Mouse (Mus musculus) neural tube, embryonic 15.5 days (tissue): ENCODE measurements at regions not wholly inside any gene's neighbourhood (a gene's known extent, or its start where the extent isn't known, plus 50 kb on each side); places are given as distances from the start of the nearest gene placed in this dataset.

Experiments used
- ATAC-seq: fragments of 200-750 bp; cut with Nextera tagmentation; 2 replicates; pipeline ENCODE4 v1.8.0; 2017; ENCODE audit warnings: mild to moderate bottlenecking, moderate TSS enrichment, moderate library complexity; ENCODE audit not compliant: low FRiP score
- H3K27ac ChIP-seq: fragments of 300-500 bp; sonication (generic); replicated peaks from 2 replicates; pipeline ENCODE4 v1.5.1; 2015; ENCODE audit warnings: mild to moderate bottlenecking, inconsistent platforms
- H3K27me3 ChIP-seq: fragments of 300-500 bp; sonication (generic); replicated peaks from 2 replicates; pipeline ENCODE4 v1.6.1; 2015; ENCODE audit warnings: inconsistent platforms
- H3K36me3 ChIP-seq: fragments of 300-500 bp; sonication (generic); 2 replicates; pipeline ENCODE4 v1.6.1; 2015; ENCODE audit warnings: inconsistent platforms
- H3K4me1 ChIP-seq: fragments of 300-500 bp; sonication (generic); 2 replicates; pipeline ENCODE4 v1.6.1; 2015; ENCODE audit warnings: inconsistent platforms
- H3K4me2 ChIP-seq: fragments of 300-500 bp; sonication (generic); 2 replicates; pipeline ENCODE4 v1.6.1; 2015; ENCODE audit warnings: inconsistent platforms, mild to moderate bottlenecking, moderate library complexity
- H3K4me3 ChIP-seq: fragments of 300-500 bp; sonication (generic); replicated peaks from 2 replicates; pipeline ENCODE4 v1.5.1; 2015; ENCODE audit warnings: mild to moderate bottlenecking, inconsistent platforms
- H3K9ac ChIP-seq: fragments of 300-500 bp; sonication (generic); replicated peaks from 2 replicates; pipeline ENCODE4 v1.6.1; 2015; ENCODE audit warnings: mild to moderate bottlenecking, inconsistent platforms
- H3K9me3 ChIP-seq: fragments of 300-500 bp; sonication (generic); replicated peaks from 2 replicates; pipeline ENCODE4 v1.6.1; 2016; ENCODE audit warnings: inconsistent platforms
- WGBS: fragments of 180-500 bp; shearing (Covaris S2); methylation state at CpG from one replicate; pipeline ENCODE4 v1.1.7; 2015; ENCODE audit warnings: mixed read lengths; 5-methylcytosine and 5-hydroxymethylcytosine counted together

GRCm38 (mm10) chr11:17417656-17418289 lies 160.4 kb downstream of the C1d start:
- H3K4me2 ChIP-seq: no peak overlapping the region
- H3K9ac ChIP-seq: no peak overlapping the region
- H3K36me3 ChIP-seq: no peaks in the 10 kb centered on the region
- no peaks in the 10 kb centered on the region for H3K27me3 ChIP-seq
- H3K4me3 ChIP-seq: no peak overlapping the region
- WGBS: 49% methylated on average over 4 of the region's 4 CpGs
- H3K9me3 ChIP-seq: 0 out of 2 replicates have a peak, but pooled peaks cover 6% of the 10 kb centered on the region
- ATAC-seq: 0 out of 2 replicates have a peak, but pooled peaks have one; percentile 28
- no peaks in the 10 kb centered on the region for H3K4me1 ChIP-seq
- no peak overlapping the region for H3K27ac ChIP-seq

- WGBS: 33% methylated on average over 4 of the region's 4 CpGs
Observed at GRCm38 (mm10) chr11:17442133-17442532, 184.8 kb downstream of the C1d start.

GRCm38 (mm10) chr11:17449289-17449688 lies 191.9 kb downstream of the C1d start:
- Histone ChIP-seq H3K27me3 (no peaks in the 10 kb centered on the region), H3K27ac (no peak overlapping the region), H3K4me2 (no peak overlapping the region), H3K9me3 (no peaks in the 10 kb centered on the region), H3K36me3 (no peaks in the 10 kb centered on the region), H3K4me1 (peaks cover 15% of the 10 kb centered on the region), H3K9ac (no peak overlapping the region), H3K4me3 (no peak overlapping the region)
- 51% methylated on average over 7 of the region's 7 CpGs for WGBS
- peak; percentile 47; the same call in 1 of the 2 replicates for ATAC-seq

More at GRCm38 (mm10) chr11:17442133-17442532, 184.8 kb downstream of the C1d start:
- H3K36me3 ChIP-seq: no peaks in the 10 kb centered on the region
- H3K27ac ChIP-seq: no peak overlapping the region
- H3K9ac ChIP-seq: no peak overlapping the region
- no peak for ATAC-seq
- H3K27me3 ChIP-seq: no peaks in the 10 kb centered on the region
- H3K4me2 ChIP-seq: no peak overlapping the region
- H3K4me3 ChIP-seq: no peak overlapping the region
- no peaks in the 10 kb centered on the region for H3K4me1 ChIP-seq
- no peaks in the 10 kb centered on the region for H3K9me3 ChIP-seq

DNA sequence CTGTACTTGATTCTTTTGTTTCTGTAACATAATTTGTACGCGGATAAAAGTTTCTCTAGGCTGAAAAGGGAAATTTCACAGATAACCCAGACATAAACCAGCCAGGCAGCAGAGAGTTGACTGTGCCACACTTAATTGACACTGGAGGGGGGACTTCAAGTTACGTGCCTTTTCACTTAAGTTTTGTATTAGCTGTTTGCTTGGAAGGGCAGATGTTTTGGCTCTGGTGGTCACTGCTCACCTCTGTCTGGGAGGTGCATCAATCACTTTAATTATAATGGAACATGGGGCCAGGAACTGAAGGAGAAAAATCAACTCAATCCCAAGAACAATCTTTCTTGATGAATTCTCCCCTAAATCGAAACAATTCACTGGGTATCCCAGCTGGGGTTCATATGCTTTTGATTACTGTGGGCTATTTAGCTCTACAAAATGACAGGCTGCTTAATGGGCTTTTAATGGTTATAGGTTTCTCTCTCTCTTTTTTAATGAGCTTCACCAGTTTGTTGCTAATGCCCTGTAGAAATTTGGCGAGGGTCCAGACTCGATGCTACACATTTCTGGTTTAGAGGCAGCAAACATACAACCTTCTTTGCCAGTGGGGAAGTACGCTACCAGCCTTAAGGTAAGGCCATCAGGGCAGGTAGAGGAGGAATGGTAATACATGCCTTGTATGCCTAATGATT lies 193.1 kb downstream of the C1d start:
- H3K4me2 ChIP-seq: no peak overlapping the region
- no peak overlapping the region for H3K4me3 ChIP-seq
- no peaks in the 10 kb centered on the region for H3K36me3 ChIP-seq
- H3K27me3 ChIP-seq: no peaks in the 10 kb centered on the region
- ATAC-seq: peak; percentile 57; the same call in 1 of the 2 replicates
- 36% methylated on average over 7 of the region's 7 CpGs for WGBS
- H3K27ac ChIP-seq: peak overlapping the region; percentile 38; the same call in 1 of the 2 replicates
- H3K4me1 ChIP-seq: peaks cover 15% of the 10 kb centered on the region
- H3K9ac ChIP-seq: no peak overlapping the region
- no peaks in the 10 kb centered on the region for H3K9me3 ChIP-seq

DNA sequence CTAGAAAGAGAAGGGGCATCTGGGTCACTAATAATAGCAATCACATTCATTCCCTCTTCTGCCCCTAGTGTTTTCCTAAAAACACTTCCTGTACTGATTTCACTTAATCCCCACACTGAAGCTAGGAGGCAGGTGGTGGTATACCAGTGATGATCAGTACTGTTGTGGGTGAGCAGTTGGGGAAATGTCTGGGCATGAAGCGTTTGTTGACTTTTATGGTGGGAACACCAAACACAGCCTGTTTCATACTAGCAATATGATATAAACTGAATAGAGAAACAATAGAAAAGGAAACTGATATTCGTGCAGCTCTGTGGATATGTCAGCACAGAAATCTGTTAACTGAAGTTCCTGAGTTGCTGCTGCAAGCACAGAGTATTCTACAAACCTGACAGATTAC lies 194.1 kb downstream of the C1d start:
- Histone ChIP-seq H3K4me3 (no peak overlapping the region), H3K27ac (no peak overlapping the region), H3K4me2 (no peak overlapping the region), H3K9me3 (no peaks in the 10 kb centered on the region), H3K4me1 (peaks cover 15% of the 10 kb centered on the region), H3K27me3 (peaks cover under 1% of the 10 kb centered on the region; the same call in 1 of the 2 replicates), H3K36me3 (no peaks in the 10 kb centered on the region), H3K9ac (no peak overlapping the region)
- no peak for ATAC-seq
- 92% methylated on average over 2 of the region's 2 CpGs for WGBS

DNA sequence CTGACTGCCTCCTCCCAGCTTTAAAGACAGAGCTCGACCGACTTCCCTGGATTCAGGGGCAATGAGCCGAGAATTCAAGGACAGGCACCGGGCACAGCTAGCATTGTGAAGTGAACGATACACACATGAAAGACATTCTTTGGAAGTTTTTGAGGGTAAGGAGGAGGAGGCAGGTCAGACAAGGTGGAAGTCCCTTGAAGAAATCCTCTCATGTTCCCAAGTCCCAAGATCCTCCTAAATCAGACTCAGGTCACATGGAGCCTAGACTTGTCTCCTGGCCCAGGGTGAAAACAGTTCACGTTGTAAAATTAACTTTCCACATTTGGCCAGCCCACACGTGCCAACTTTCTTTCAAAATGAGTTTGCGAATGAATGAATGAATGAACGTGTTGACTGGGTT lies 196.2 kb downstream of the C1d start:
- H3K4me2 ChIP-seq: no peak overlapping the region
- no peak for ATAC-seq
- no peak overlapping the region for H3K4me3 ChIP-seq
- no peaks in the 10 kb centered on the region for H3K36me3 ChIP-seq
- peaks cover 15% of the 10 kb centered on the region for H3K4me1 ChIP-seq
- 64% methylated on average over 9 of the region's 9 CpGs for WGBS
- no peak overlapping the region for H3K9ac ChIP-seq
- peaks cover 5% of the 10 kb centered on the region; the same call in 1 of the 2 replicates for H3K27me3 ChIP-seq
- H3K27ac ChIP-seq: no peak overlapping the region
- H3K9me3 ChIP-seq: no peaks in the 10 kb centered on the region

DNA sequence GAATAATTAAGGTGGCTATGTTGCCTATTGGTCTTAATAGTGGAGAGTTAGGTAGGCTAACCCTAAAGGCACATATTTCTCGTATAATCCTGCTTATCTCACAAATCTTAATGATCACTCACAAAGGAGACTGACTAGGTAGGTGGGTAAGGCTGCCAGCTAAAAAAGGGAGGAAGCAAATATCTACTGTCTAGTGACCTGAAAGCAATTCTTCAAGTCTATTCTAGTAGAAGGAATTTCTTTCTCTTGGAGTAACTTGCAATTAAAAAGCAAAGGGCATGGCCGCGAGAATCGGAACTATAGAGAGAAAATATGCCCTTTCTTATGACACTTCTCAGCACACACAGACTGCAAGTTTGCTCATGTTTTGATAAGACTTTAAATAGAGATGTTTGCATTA lies 201.6 kb downstream of the C1d start:
- peaks cover 5% of the 10 kb centered on the region; the same call in 1 of the 2 replicates for H3K27me3 ChIP-seq
- ATAC-seq: no peak
- H3K36me3 ChIP-seq: no peaks in the 10 kb centered on the region
- no peak overlapping the region for H3K4me2 ChIP-seq
- 56% methylated on average over 4 of the region's 4 CpGs for WGBS
- H3K4me3 ChIP-seq: no peak overlapping the region
- peaks cover 13% of the 10 kb centered on the region for H3K4me1 ChIP-seq
- no peaks in the 10 kb centered on the region for H3K9me3 ChIP-seq
- H3K9ac ChIP-seq: no peak overlapping the region
- H3K27ac ChIP-seq: no peak overlapping the region

DNA sequence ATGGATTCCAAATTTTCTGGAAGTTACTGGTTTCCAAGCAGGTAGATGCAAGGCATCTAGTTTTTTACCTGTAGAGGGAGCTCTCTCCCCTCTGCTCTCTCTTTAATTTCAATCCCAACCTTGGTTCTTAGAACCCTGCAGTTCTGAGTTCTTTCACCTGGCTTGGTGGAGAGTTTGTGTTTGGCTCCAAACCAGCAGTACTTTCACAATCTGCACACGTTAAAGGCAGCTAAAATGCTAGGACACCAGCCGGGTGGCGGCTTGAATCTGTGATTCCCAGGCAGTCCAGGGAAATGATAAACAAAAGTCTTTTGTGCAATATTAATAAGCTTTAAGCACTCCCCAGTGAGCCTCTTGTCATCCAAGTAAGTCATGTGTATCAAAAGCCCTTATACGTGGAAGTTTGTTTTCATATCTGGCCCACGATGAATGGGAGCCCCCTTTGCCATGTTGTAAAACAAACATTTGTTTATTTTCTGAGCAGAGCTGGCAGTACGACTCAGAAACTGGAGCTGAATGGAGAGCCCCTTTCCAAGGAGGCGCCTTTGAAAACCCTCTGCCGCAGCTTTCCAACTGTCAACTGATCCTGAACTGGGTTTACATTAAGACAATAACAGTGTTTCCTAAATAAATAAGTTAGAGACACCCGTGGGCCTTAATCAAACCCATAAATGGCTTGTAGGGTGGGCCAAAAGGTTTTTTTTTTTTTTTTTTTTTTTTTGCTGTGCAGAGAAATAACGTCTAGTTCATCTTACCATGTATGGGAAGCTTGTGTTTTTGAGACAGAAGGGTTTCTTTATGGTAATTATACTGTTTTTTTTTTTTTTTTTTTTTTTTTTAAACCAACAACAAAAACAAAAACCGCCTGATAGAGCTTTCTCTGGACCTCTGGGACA lies 202.9 kb downstream of the C1d start:
- ATAC-seq: peak; percentile 46; the same call in 1 of the 2 replicates
- no peak overlapping the region for H3K9ac ChIP-seq

DNA sequence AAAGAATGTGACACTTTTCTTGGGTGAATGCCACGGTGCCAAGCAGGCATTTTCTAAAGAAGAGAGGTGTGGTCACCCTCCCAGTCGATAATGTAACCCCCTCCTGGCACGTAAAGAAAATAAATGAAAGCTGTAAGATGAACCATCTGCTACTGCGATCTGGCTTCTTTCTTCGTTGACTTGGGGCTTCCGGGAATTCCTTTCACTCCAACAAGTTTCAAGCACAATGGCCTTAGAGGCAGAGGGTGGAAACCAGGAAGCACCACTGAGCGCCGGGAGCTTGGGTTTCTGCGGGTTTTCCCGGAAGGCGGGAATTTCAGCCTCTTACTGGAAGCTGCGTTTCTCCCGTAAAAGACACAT lies 203.5 kb downstream of the C1d start:
- H3K4me1 ChIP-seq: peaks cover 13% of the 10 kb centered on the region
- 7% methylated on average over 13 of the region's 13 CpGs for WGBS
- ATAC-seq: no peak
- peak overlapping the region; percentile 17 for H3K4me3 ChIP-seq
- H3K9me3 ChIP-seq: no peaks in the 10 kb centered on the region
- no peak overlapping the region for H3K9ac ChIP-seq
- H3K36me3 ChIP-seq: no peaks in the 10 kb centered on the region
- peak overlapping the region; percentile 51 for H3K4me2 ChIP-seq
- peaks cover 5% of the 10 kb centered on the region; the same call in 1 of the 2 replicates for H3K27me3 ChIP-seq
- no peak overlapping the region for H3K27ac ChIP-seq

More for the DNA sequence above, 202.9 kb downstream of the C1d start:
- Histone ChIP-seq H3K4me1 (peaks cover 13% of the 10 kb centered on the region), H3K4me3 (peak overlapping the region; percentile 17; the same call in 1 of the 2 replicates), H3K9me3 (no peaks in the 10 kb centered on the region), H3K36me3 (no peaks in the 10 kb centered on the region), H3K4me2 (peak overlapping the region; percentile 51), H3K27ac (peak overlapping the region; percentile 56), H3K27me3 (peaks cover 5% of the 10 kb centered on the region; the same call in 1 of the 2 replicates)
- 15% methylated on average over 11 of the region's 11 CpGs for WGBS

- 82% methylated on average over 1 of the region's 1 CpGs for WGBS
Observed at GRCm38 (mm10) chr11:17461701-17462100, 204.3 kb downstream of the C1d start.

DNA sequence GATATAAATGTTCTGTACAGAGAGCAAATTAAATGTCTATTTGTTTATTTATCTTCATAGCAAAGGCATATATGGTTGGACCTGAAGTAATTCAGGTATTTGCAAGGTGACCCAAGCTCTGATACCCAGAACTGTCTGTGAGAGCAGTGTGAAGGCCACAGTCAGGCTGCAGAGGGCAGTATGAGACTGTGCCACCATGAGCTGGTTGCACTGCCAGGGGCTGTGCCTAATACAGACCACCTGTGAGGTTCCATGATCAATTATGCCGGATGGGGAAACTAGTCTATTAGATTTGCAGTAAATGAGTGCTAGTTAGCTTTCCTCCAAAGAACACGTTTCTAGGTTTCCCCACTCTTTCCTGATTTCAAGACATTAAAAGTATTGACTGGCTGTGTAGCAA lies 207.5 kb downstream of the C1d start:
- no peaks in the 10 kb centered on the region for H3K9me3 ChIP-seq
- H3K36me3 ChIP-seq: no peaks in the 10 kb centered on the region
- no peak overlapping the region for H3K9ac ChIP-seq
- peaks cover 12% of the 10 kb centered on the region for H3K4me1 ChIP-seq
- WGBS: 29% methylated on average over 2 of the region's 2 CpGs
- H3K4me2 ChIP-seq: no peak overlapping the region
- no peaks in the 10 kb centered on the region for H3K27me3 ChIP-seq
- peak; percentile 92 for ATAC-seq
- no peak overlapping the region for H3K4me3 ChIP-seq
- no peak overlapping the region for H3K27ac ChIP-seq

More at GRCm38 (mm10) chr11:17461701-17462100, 204.3 kb downstream of the C1d start:
- no peak overlapping the region for H3K4me2 ChIP-seq
- ATAC-seq: no peak
- no peak overlapping the region for H3K4me3 ChIP-seq
- H3K36me3 ChIP-seq: no peaks in the 10 kb centered on the region
- H3K4me1 ChIP-seq: peaks cover 13% of the 10 kb centered on the region
- peaks cover 2% of the 10 kb centered on the region; the same call in 1 of the 2 replicates for H3K27me3 ChIP-seq
- no peak overlapping the region for H3K27ac ChIP-seq
- H3K9me3 ChIP-seq: no peaks in the 10 kb centered on the region
- H3K9ac ChIP-seq: no peak overlapping the region
